Mouse (Mus musculus): ENCODE results near the gene Setdb1. TPM values are rescaled to one million over a fixed set of nuclear protein-coding genes. Genes with fewer than 3 reads are reported as not detected.
A peak's percentile ranks its signal among the peaks of the same experiment; 100 is the strongest.

Setdb1 gene
- total and polyA plus RNA-seq, 3 experiments = 101 to 116 TPM; not detected in 1

- Histone ChIP-seq H3K79me2 (ENCODE audit: control insufficient read depth, insufficient read depth, low read length, poor library complexity) (peaks cover 71% of the 10 kb centered on the region), H3K9me3 (replicated peaks; ENCODE audit: insufficient read depth, low read length) (no peaks in the 10 kb centered on the region), H3K4me3 (ENCODE audit: control insufficient read depth in 1 of 2, insufficient read depth in 1 of 2, low read depth in 2 of 2, low read length in 2 of 2) (no peak overlapping the region), H3K27ac (ENCODE audit: control insufficient read depth, low read depth, low read length) (no peak overlapping the region), H3K27me3 (ENCODE audit: control insufficient read depth in 1 of 2, insufficient read depth in 2 of 2, low read length in 2 of 2) (no peaks in the 10 kb centered on the region), H3K9ac (ENCODE audit: control insufficient read depth, low read depth, low read length, poor library complexity, severe bottlenecking) (no peak overlapping the region), H3K36me3 (ENCODE audit: control insufficient read depth in 1 of 2, insufficient read depth in 2 of 2, low read length in 2 of 2) (peaks cover 25 to 43% of the 10 kb centered on the region in 2 experiments), H3K4me1 (ENCODE audit: control insufficient read depth in 1 of 2, insufficient read depth in 2 of 2, low read length in 2 of 2) (peaks cover 11 to 23% of the 10 kb centered on the region in 2 experiments)
- TF ChIP-seq CTCF (IDR thresholded peaks at IDR 0.05 in 2 of 3, conservative IDR thresholded peaks at IDR 0.05 in 1 of 3; ENCODE audit: control insufficient read depth in 1 of 3, insufficient read depth in 1 of 3, low read depth in 2 of 3, low read length in 3 of 3, poor library complexity in 1 of 3, severe bottlenecking in 1 of 3) (peak in 1 of 3 experiments; percentile 14; a peak in 1 of 6 replicates), GABPA (IDR thresholded peaks at IDR 0.05; ENCODE audit: low read depth, low read length) (no peak)
- DNase-seq (ENCODE audit: low read depth, low spot score) = peak; percentile 36
Measured at GRCm38 (mm10) chr3:95318548-95318947, 38.5 kb downstream of the Setdb1 start.

- Histone ChIP-seq H3K4me3 (ENCODE audit: control insufficient read depth in 1 of 2, insufficient read depth in 1 of 2, low read depth in 2 of 2, low read length in 2 of 2) (no peak overlapping the region), H3K4me1 (ENCODE audit: control insufficient read depth in 1 of 2, insufficient read depth in 2 of 2, low read length in 2 of 2) (peaks cover 11 to 28% of the 10 kb centered on the region in 2 experiments), H3K9ac (ENCODE audit: control insufficient read depth, low read depth, low read length, poor library complexity, severe bottlenecking) (no peak overlapping the region), H3K27me3 (ENCODE audit: control insufficient read depth in 1 of 2, insufficient read depth in 2 of 2, low read length in 2 of 2) (no peaks in the 10 kb centered on the region), H3K36me3 (ENCODE audit: control insufficient read depth in 1 of 2, insufficient read depth in 2 of 2, low read length in 2 of 2) (peaks cover 26 to 33% of the 10 kb centered on the region in 2 experiments), H3K27ac (ENCODE audit: control insufficient read depth, low read depth, low read length) (no peak overlapping the region), H3K9me3 (replicated peaks; ENCODE audit: insufficient read depth, low read length) (no peaks in the 10 kb centered on the region), H3K79me2 (ENCODE audit: control insufficient read depth, insufficient read depth, low read length, poor library complexity) (peaks cover 74% of the 10 kb centered on the region)
- peak; percentile 88 for DNase-seq (ENCODE audit: low read depth, low spot score)
- no peak for TF ChIP-seq ZNF384 (IDR thresholded peaks at IDR 0.05; ENCODE audit: low read depth, low read length)
- no peak for TF ChIP-seq MYC (IDR thresholded peaks at IDR 0.05; ENCODE audit: low read depth, low read length)
- peak in 1 of 3 experiments; percentile 91; a peak in 2 of 6 replicates for TF ChIP-seq CTCF (IDR thresholded peaks at IDR 0.05 in 2 of 3, conservative IDR thresholded peaks at IDR 0.05 in 1 of 3; ENCODE audit: control insufficient read depth in 1 of 3, insufficient read depth in 1 of 3, low read depth in 2 of 3, low read length in 3 of 3, poor library complexity in 1 of 3, severe bottlenecking in 1 of 3)
- TF ChIP-seq POLR2A (IDR thresholded peaks at IDR 0.05; ENCODE audit: control insufficient read depth in 1 of 2, insufficient read depth in 1 of 2, low read depth in 1 of 2, low read length in 2 of 2, poor library complexity in 1 of 2) = no peak
Measured at GRCm38 (mm10) chr3:95317414-95318080, 39.5 kb downstream of the Setdb1 start.

- Histone ChIP-seq H3K79me2 (ENCODE audit: control insufficient read depth, insufficient read depth, low read length, poor library complexity) (peaks cover 74% of the 10 kb centered on the region), H3K27ac (ENCODE audit: control insufficient read depth, low read depth, low read length) (peak overlapping the region; percentile 95), H3K36me3 (ENCODE audit: control insufficient read depth in 1 of 2, insufficient read depth in 2 of 2, low read length in 2 of 2) (peaks cover 20 to 39% of the 10 kb centered on the region in 2 experiments), H3K27me3 (ENCODE audit: control insufficient read depth in 1 of 2, insufficient read depth in 2 of 2, low read length in 2 of 2) (no peaks in the 10 kb centered on the region), H3K9ac (ENCODE audit: control insufficient read depth, low read depth, low read length, poor library complexity, severe bottlenecking) (peak overlapping the region; percentile 89), H3K9me3 (replicated peaks; ENCODE audit: insufficient read depth, low read length) (no peaks in the 10 kb centered on the region), H3K4me3 (ENCODE audit: control insufficient read depth in 1 of 2, insufficient read depth in 1 of 2, low read depth in 2 of 2, low read length in 2 of 2) (peak overlapping the region; percentile 85), H3K4me1 (ENCODE audit: control insufficient read depth in 1 of 2, insufficient read depth in 2 of 2, low read length in 2 of 2) (peaks cover 20 to 41% of the 10 kb centered on the region in 2 experiments)
- peak; percentile 92 for DNase-seq (ENCODE audit: low read depth, low spot score)
- TF ChIP-seq RCOR1 (IDR thresholded peaks at IDR 0.05; ENCODE audit: low read depth, low read length) (no peak), MYC (IDR thresholded peaks at IDR 0.05; ENCODE audit: low read depth, low read length) (no peak)
Measured at GRCm38 (mm10) chr3:95315844-95316550, 41.0 kb downstream of the Setdb1 start.
